Mouse (Mus musculus) stomach, embryonic 14.5 days (tissue): ENCODE measurements around the gene Mmp28. TPM values are rescaled to one million over a fixed set of nuclear protein-coding genes. Genes with fewer than 3 reads are reported as not detected.

Experiments used
- ATAC-seq: fragments of 200-750 bp; cut with Nextera tagmentation; 2 replicates; pipeline ENCODE4 v1.8.0; 2017; ENCODE audit warnings: low read depth, moderate TSS enrichment; ENCODE audit not compliant: insufficient number of reproducible peaks, insufficient read depth, low FRiP score
- H3K27ac ChIP-seq: fragments of 300-500 bp; sonication (generic); 2 replicates; pipeline ENCODE4 v1.5.1; 2014; ENCODE audit warnings: mild to moderate bottlenecking, low read length, moderate library complexity, mixed read lengths
- H3K27me3 ChIP-seq: fragments of 300-500 bp; sonication (generic); 2 replicates; pipeline ENCODE4 v1.6.1; 2014; ENCODE audit warnings: low read length, control low read depth, mixed read lengths; ENCODE audit not compliant: control insufficient read depth, insufficient read depth
- H3K36me3 ChIP-seq: fragments of 300-500 bp; sonication (generic); 2 replicates; pipeline ENCODE4 v1.6.1; 2014; ENCODE audit warnings: mild to moderate bottlenecking, control low read depth, low read length, moderate library complexity, mixed read lengths; ENCODE audit not compliant: control insufficient read depth, insufficient read depth
- H3K4me1 ChIP-seq: fragments of 300-500 bp; sonication (generic); 2 replicates; pipeline ENCODE4 v1.6.1; 2014; ENCODE audit warnings: low read length, control low read depth, mixed read lengths; ENCODE audit not compliant: control insufficient read depth, insufficient read depth
- H3K4me2 ChIP-seq: fragments of 300-500 bp; sonication (generic); replicated peaks from 2 replicates; pipeline ENCODE4 v1.6.1; 2014; ENCODE audit warnings: low read depth, low read length, control low read depth
- H3K4me3 ChIP-seq: fragments of 300-500 bp; sonication (generic); 2 replicates; pipeline ENCODE4 v1.5.1; 2014; ENCODE audit warnings: low read depth, low read length, control low read depth
- H3K9ac ChIP-seq: fragments of 300-500 bp; sonication (generic); replicated peaks from 2 replicates; pipeline ENCODE4 v1.6.1; 2014; ENCODE audit warnings: low read depth, mild to moderate bottlenecking, control low read depth, low read length, moderate library complexity, mixed read lengths
- H3K9me3 ChIP-seq: fragments of 300-500 bp; sonication (generic); 2 replicates; pipeline ENCODE4 v1.6.1; 2016; ENCODE audit warnings: low read depth, low read length, control low read depth; ENCODE audit not compliant: control insufficient read depth
- WGBS: fragments of 180-500 bp; shearing (Covaris S2); extraction: QIAGEN DNeasy Blood & Tissue Kit; methylation state at CpG from one replicate; pipeline ENCODE4 v1.1.7; 2014; 5-methylcytosine and 5-hydroxymethylcytosine counted together
- polyA plus RNA-seq: library from polyadenylated mRNA; unstranded; fragments of >200 nt; fragmentation: Nextera tagmentation; extraction: Ambion mirVana; gene quantifications from 2 replicates; pipeline ENCODE4 v1.2.1, GENCODE M21; 2014

The Mmp28 gene
- polyA plus RNA-seq, 1 experiment from 2014 or later: 1.4 TPM

GRCm38 (mm10) chr11:83451281-83451680 lies 11.6 kb downstream of the Mmp28 start:
- H3K27ac ChIP-seq: no peak overlapping the region
- no peaks in the 10 kb centered on the region for H3K27me3 ChIP-seq
- H3K9ac ChIP-seq: no peak overlapping the region
- peaks cover 29% of the 10 kb centered on the region for H3K4me1 ChIP-seq
- H3K9me3 ChIP-seq: no peaks in the 10 kb centered on the region
- WGBS: 84% methylated on average over 10 of the region's 10 CpGs
- no peaks in the 10 kb centered on the region for H3K36me3 ChIP-seq
- no peak for ATAC-seq
- no peak overlapping the region for H3K4me2 ChIP-seq
- H3K4me3 ChIP-seq: no peak overlapping the region

GRCm38 (mm10) chr11:83450550-83450949 lies 12.3 kb downstream of the Mmp28 start:
- Histone ChIP-seq H3K27me3 (no peaks in the 10 kb centered on the region), H3K36me3 (no peaks in the 10 kb centered on the region), H3K27ac (no peak overlapping the region), H3K4me3 (no peak overlapping the region), H3K9me3 (no peaks in the 10 kb centered on the region), H3K4me1 (peaks cover 25% of the 10 kb centered on the region), H3K4me2 (no peak overlapping the region), H3K9ac (no peak overlapping the region)
- WGBS: 36% methylated on average over 1 of the region's 1 CpGs
- ATAC-seq: no peak

- no peak overlapping the region for H3K4me2 ChIP-seq
- H3K4me3 ChIP-seq: no peak overlapping the region
- no peaks in the 10 kb centered on the region for H3K36me3 ChIP-seq
- H3K9me3 ChIP-seq: no peaks in the 10 kb centered on the region
- no peak for ATAC-seq
- no peak overlapping the region for H3K9ac ChIP-seq
- H3K4me1 ChIP-seq: peaks cover 22% of the 10 kb centered on the region
- H3K27ac ChIP-seq: no peak overlapping the region
- 0 out of 2 replicates have a peak, but pooled peaks cover 2% of the 10 kb centered on the region for H3K27me3 ChIP-seq
- 20% methylated on average over 4 of the region's 4 CpGs for whole genome bisulfite sequencing
These were observed 13.6 kb downstream of the Mmp28 start for GRCm38 (mm10) chr11:83449298-83449697.

GRCm38 (mm10) chr11:83448927-83449236 lies 14.0 kb downstream of the Mmp28 start:
- Histone ChIP-seq H3K9me3 (no peaks in the 10 kb centered on the region), H3K27me3 (0 out of 2 replicates have a peak, but pooled peaks cover 2% of the 10 kb centered on the region), H3K4me3 (no peak overlapping the region), H3K4me1 (peaks cover 21% of the 10 kb centered on the region; the same call in 1 of the 2 replicates), H3K9ac (no peak overlapping the region), H3K4me2 (no peak overlapping the region), H3K36me3 (no peaks in the 10 kb centered on the region), H3K27ac (peak overlapping the region; percentile 33; the same call in 1 of the 2 replicates)
- no peak for ATAC-seq

- WGBS: 42% methylated on average over 16 of the region's 16 CpGs
- peak overlapping the region; percentile 33; the same call in 1 of the 2 replicates for H3K27ac ChIP-seq
- H3K4me2 ChIP-seq: no peak overlapping the region
These were observed 14.6 kb downstream of the Mmp28 start for GRCm38 (mm10) chr11:83448021-83448926.

GRCm38 (mm10) chr11:83447612-83448011 lies 15.3 kb downstream of the Mmp28 start:
- Histone ChIP-seq H3K36me3 (no peaks in the 10 kb centered on the region), H3K4me3 (no peak overlapping the region), H3K4me2 (no peak overlapping the region), H3K9me3 (no peaks in the 10 kb centered on the region), H3K27ac (no peak overlapping the region; the same call in 1 of the 2 replicates), H3K4me1 (peaks cover 21% of the 10 kb centered on the region; the same call in 1 of the 2 replicates), H3K9ac (no peak overlapping the region), H3K27me3 (0 out of 2 replicates have a peak, but pooled peaks cover 8% of the 10 kb centered on the region)
- 72% methylated on average over 10 of the region's 10 CpGs for WGBS
- ATAC-seq: no peak

More at GRCm38 (mm10) chr11:83448021-83448926, 14.6 kb downstream of the Mmp28 start:
- Histone ChIP-seq H3K9me3 (no peaks in the 10 kb centered on the region), H3K27me3 (0 out of 2 replicates have a peak, but pooled peaks cover 2% of the 10 kb centered on the region), H3K4me1 (peaks cover 21% of the 10 kb centered on the region; the same call in 1 of the 2 replicates), H3K4me3 (no peak overlapping the region), H3K9ac (no peak overlapping the region), H3K36me3 (no peaks in the 10 kb centered on the region)
- ATAC-seq: no peak; the same call in 1 of the 2 replicates

GRCm38 (mm10) chr11:83445001-83445400 lies 17.9 kb downstream of the Mmp28 start:
- no peak for ATAC-seq
- peaks cover 24% of the 10 kb centered on the region for H3K27me3 ChIP-seq
- H3K4me2 ChIP-seq: peak overlapping the region; percentile 19; the same call in 1 of the 2 replicates
- H3K9ac ChIP-seq: no peak overlapping the region
- no peak overlapping the region for H3K27ac ChIP-seq
- H3K36me3 ChIP-seq: no peaks in the 10 kb centered on the region
- no peaks in the 10 kb centered on the region for H3K9me3 ChIP-seq
- WGBS: 29% methylated on average over 19 of the region's 19 CpGs
- peaks cover 24% of the 10 kb centered on the region; the same call in 1 of the 2 replicates for H3K4me1 ChIP-seq
- peak overlapping the region; percentile 21 for H3K4me3 ChIP-seq

- H3K4me1 ChIP-seq: peaks cover 23% of the 10 kb centered on the region; the same call in 1 of the 2 replicates
- no peaks in the 10 kb centered on the region for H3K36me3 ChIP-seq
- H3K9ac ChIP-seq: no peak overlapping the region
- H3K27me3 ChIP-seq: peaks cover 24% of the 10 kb centered on the region
- H3K9me3 ChIP-seq: no peaks in the 10 kb centered on the region
- no peak overlapping the region for H3K27ac ChIP-seq
- WGBS: 8% methylated on average over 7 of the region's 7 CpGs
- no peak for ATAC-seq
- no peak overlapping the region for H3K4me2 ChIP-seq
- H3K4me3 ChIP-seq: no peak overlapping the region
These were observed 19.0 kb downstream of the Mmp28 start for GRCm38 (mm10) chr11:83443824-83444223.
